Mouse (Mus musculus): ENCODE data around the gene Sec24a.
"Not testable (repeated sequence)": the region's sequence is repeated elsewhere in the genome, so short reads cannot be mapped to it uniquely, and the experiment has no call there.

The Sec24a gene

GRCm38 (mm10) chr11:51759941-51760657 is 3.3 kb downstream of the Sec24a start:
- DNase-seq (ENCODE audit: inconsistent age in 2 of 2, low spot score in 1 of 2) = no peak

- DNase-seq (ENCODE audit: inconsistent age in 2 of 2, low spot score in 1 of 2) = no peak
Observed at GRCm38 (mm10) chr11:51759251-51759650, 4.2 kb downstream of the Sec24a start.

- not testable (repeated sequence) for DNase-seq (ENCODE audit: inconsistent age in 2 of 2, low spot score in 1 of 2)
Observed at GRCm38 (mm10) chr11:51758207-51758606, 5.2 kb downstream of the Sec24a start.

- no peak for DNase-seq (ENCODE audit: inconsistent age in 2 of 2, low spot score in 1 of 2)
Observed at GRCm38 (mm10) chr11:51757625-51758024, 5.8 kb downstream of the Sec24a start.

GRCm38 (mm10) chr11:51757023-51757422 is 6.4 kb downstream of the Sec24a start:
- no peak for DNase-seq (ENCODE audit: inconsistent age in 2 of 2, low spot score in 1 of 2)

GRCm38 (mm10) chr11:51756352-51756771 is 7.1 kb downstream of the Sec24a start:
- peak; percentile 96 to 97 for DNase-seq (ENCODE audit: inconsistent age in 2 of 2, low spot score in 1 of 2)

- no peak for DNase-seq (ENCODE audit: inconsistent age in 2 of 2, low spot score in 1 of 2)
Observed at GRCm38 (mm10) chr11:51755621-51756311, 7.7 kb downstream of the Sec24a start.

GRCm38 (mm10) chr11:51751623-51752225 is 11.7 kb downstream of the Sec24a start:
- not testable (repeated sequence) for DNase-seq (ENCODE audit: inconsistent age in 2 of 2, low spot score in 1 of 2)

GRCm38 (mm10) chr11:51746096-51746495 is 17.3 kb downstream of the Sec24a start:
- no peak for DNase-seq (ENCODE audit: inconsistent age in 2 of 2, low spot score in 1 of 2)

GRCm38 (mm10) chr11:51740701-51741100 is 22.7 kb downstream of the Sec24a start:
- DNase-seq (ENCODE audit: inconsistent age in 2 of 2, low spot score in 1 of 2) = no peak

- no peak for DNase-seq (ENCODE audit: inconsistent age in 2 of 2, low spot score in 1 of 2)
Observed at GRCm38 (mm10) chr11:51738651-51739403, 24.6 kb downstream of the Sec24a start.

GRCm38 (mm10) chr11:51734218-51734617 is 29.2 kb downstream of the Sec24a start:
- not testable (repeated sequence) for DNase-seq (ENCODE audit: inconsistent age in 2 of 2, low spot score in 1 of 2)

GRCm38 (mm10) chr11:51732883-51733282 is 30.6 kb downstream of the Sec24a start:
- DNase-seq (ENCODE audit: inconsistent age in 2 of 2, low spot score in 1 of 2) = no peak

GRCm38 (mm10) chr11:51721066-51721465 is 42.4 kb downstream of the Sec24a start:
- peak; percentile 19 to 61 for DNase-seq (ENCODE audit: inconsistent age in 2 of 2, low spot score in 1 of 2)

- DNase-seq (ENCODE audit: inconsistent age in 2 of 2, low spot score in 1 of 2) = no peak
Observed at GRCm38 (mm10) chr11:51707080-51707479, 56.4 kb downstream of the Sec24a start.

GRCm38 (mm10) chr11:51706451-51706850 is 57.0 kb downstream of the Sec24a start:
- DNase-seq (ENCODE audit: inconsistent age in 2 of 2, low spot score in 1 of 2) = no peak

- peak in 1 of 2 experiments; percentile 54 for DNase-seq (ENCODE audit: inconsistent age in 2 of 2, low spot score in 1 of 2)
Observed at GRCm38 (mm10) chr11:51703379-51703998, 59.9 kb downstream of the Sec24a start.

GRCm38 (mm10) chr11:51702831-51703230 is 60.6 kb downstream of the Sec24a start:
- no peak for DNase-seq (ENCODE audit: inconsistent age in 2 of 2, low spot score in 1 of 2)

GRCm38 (mm10) chr11:51694984-51695383 is 68.5 kb downstream of the Sec24a start:
- DNase-seq (ENCODE audit: inconsistent age in 2 of 2, low spot score in 1 of 2) = no peak

GRCm38 (mm10) chr11:51690597-51690996 is 72.8 kb downstream of the Sec24a start:
- DNase-seq (ENCODE audit: inconsistent age in 2 of 2, low spot score in 1 of 2) = not testable (repeated sequence)

GRCm38 (mm10) chr11:51689343-51689742 is 74.1 kb downstream of the Sec24a start:
- DNase-seq (ENCODE audit: inconsistent age in 2 of 2, low spot score in 1 of 2) = no peak
